Mouse (Mus musculus): ENCODE measurements around the gene Ipcef1.

GRCm38 (mm10) chr10:7041032-7041431 is 11.2 kb downstream of the Ipcef1 start:
- TF ChIP-seq CHD1 (IDR thresholded peaks at IDR 0.05; ENCODE audit: low read depth, low read length) (no peak), SIN3A (IDR thresholded peaks at IDR 0.05; ENCODE audit: low read length) (no peak), RAD21 (IDR thresholded peaks at IDR 0.05; ENCODE audit: low read depth, low read length) (no peak), GABPA (IDR thresholded peaks at IDR 0.05; ENCODE audit: insufficient replicate concordance, low read depth, low read length) (no peak), CTCF (conservative IDR thresholded peaks at IDR 0.05 in 1 of 2, IDR thresholded peaks at IDR 0.05 in 1 of 2; ENCODE audit: low read depth in 2 of 2, low read length in 2 of 2) (no peak), MAZ (IDR thresholded peaks at IDR 0.05; ENCODE audit: low read depth, low read length) (no peak), EP300 (IDR thresholded peaks at IDR 0.05; ENCODE audit: low read length) (peak; percentile 94), UBTF (IDR thresholded peaks at IDR 0.05; ENCODE audit: low read depth, low read length) (no peak), JUN (IDR thresholded peaks at IDR 0.05; ENCODE audit: insufficient read depth, low read depth, low read length) (peak; percentile 90), ZNF384 (IDR thresholded peaks at IDR 0.05; ENCODE audit: low read depth, low read length) (no peak), MAX (IDR thresholded peaks at IDR 0.05; ENCODE audit: low read length) (no peak), POLR2AphosphoS2 (IDR thresholded peaks at IDR 0.05; ENCODE audit: low read depth, low read length) (no peak)

Data from CH12.LX (cell line).